Mouse (Mus musculus) left cerebral cortex, postnatal 14 days (tissue): ENCODE measurements at regions not wholly inside any gene's neighbourhood (a gene's known extent, or its start where the extent isn't known, plus 50 kb on each side); places are given as distances from the start of the nearest gene placed in this dataset.
"Not testable (repeated sequence)": the region's sequence is repeated elsewhere in the genome, so short reads cannot be mapped to it uniquely, and the experiment has no call there.

Experiments used
- DNase-seq, 2 experiments: peaks; one replicate each; pipeline ENCODE4 v3.0.0; 2021 to 2022; ENCODE audit warnings: low spot score in 2 of 2, mixed read lengths in 1 of 2
- intact Hi-C: fragments of 180-260 bp; cut with DNase I; formaldehyde crosslinking; loops from one replicate; pipeline ENCODE4 v1.15.1; 2025

GRCm38 (mm10) chr1:168632837-168633236 lies 200.8 kb upstream of the Pbx1 start:
- DNase-seq = no peak
- intact Hi-C loops = no loop called here

DNA sequence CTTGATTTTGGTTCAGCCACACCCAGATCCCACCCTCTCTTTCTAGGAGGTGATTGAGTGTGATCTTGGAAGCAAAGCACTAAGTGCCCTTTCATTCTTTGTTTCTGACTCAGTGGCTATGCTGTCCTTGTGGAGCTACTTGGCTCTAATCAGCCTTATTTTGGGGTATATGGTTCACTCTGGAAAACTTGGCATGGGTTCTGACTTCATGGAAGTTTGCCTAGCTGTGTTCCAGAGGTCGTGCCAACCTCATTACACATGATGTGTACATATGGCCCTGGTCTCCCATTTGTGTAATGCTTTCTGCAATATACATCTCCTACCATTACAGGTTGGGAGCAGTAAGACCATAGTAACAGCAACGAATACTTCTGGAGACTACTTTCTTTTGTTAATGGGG lies 199.9 kb upstream of the Pbx1 start:
- DNase-seq = no peak
- intact Hi-C loops = no loop called here

DNA sequence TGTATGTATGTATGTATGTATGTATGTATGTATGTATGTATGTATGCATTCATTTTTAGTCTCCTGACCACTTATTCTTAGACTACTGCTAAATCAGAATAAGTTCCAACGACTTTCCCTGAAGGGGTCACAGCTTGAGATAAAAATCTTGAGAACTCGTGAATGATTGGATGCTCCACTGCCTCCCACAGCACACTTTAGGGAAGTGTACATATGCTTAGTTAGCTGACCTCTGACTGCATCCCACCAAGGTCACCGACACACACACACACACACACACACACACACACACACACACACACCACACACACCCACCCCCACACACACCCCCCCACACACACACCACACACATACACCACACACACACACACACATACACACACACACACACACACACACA lies 169.9 kb upstream of the Pbx1 start:
- DNase-seq, intact Hi-C loops: not testable (repeated sequence)

- DNase-seq = no peak
- intact Hi-C loops = no loop called here
These were observed 168.5 kb upstream of the Pbx1 start for GRCm38 (mm10) chr1:168600461-168601160.

- intact Hi-C loops = no loop called here
- no peak for DNase-seq
These were observed 166.2 kb upstream of the Pbx1 start for GRCm38 (mm10) chr1:168598191-168598667.

DNA sequence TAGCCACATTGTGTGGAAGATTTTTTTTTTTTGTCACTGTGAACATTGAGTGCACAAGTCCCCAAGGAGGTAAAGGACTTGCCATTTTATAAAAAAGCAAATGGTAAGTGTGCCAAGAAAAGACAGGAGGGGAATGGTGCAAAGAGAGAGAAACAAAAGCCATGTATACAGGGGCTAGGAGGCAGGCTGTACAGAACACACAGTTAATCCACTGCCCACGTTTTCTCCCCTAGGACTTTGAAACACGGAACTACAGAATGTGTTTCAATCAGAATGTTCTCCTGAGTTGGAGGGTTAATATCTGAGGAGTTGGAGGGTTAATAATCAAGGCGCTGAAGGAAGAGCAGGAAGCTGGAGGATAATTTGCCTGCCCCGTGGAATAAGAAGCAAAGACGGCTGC lies 165.4 kb upstream of the Pbx1 start:
- DNase-seq = no peak
- intact Hi-C loops = no loop called here

GRCm38 (mm10) chr1:168584137-168584536 lies 152.1 kb upstream of the Pbx1 start:
- DNase-seq = peak in 1 of 2 experiments; percentile 20
- intact Hi-C loops = no loop called here

DNA sequence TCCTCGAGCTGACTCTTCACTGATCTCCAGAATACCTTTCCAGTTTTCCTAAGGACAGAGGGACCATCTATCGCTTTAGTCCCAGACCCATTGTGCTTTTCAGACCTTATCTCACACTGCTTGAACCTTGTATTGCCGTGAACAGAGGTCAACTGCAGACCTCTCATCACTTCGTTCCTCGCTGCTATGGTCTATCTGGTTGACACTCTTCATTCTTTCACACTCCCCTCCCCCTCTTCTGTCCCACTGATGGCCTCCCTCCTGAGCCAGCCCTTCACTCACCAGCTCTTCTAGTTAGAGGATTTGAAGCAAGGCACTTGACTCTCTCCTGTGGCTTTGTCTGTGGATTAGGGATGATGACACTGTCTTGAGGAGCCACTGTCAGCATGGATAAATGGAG lies 150.4 kb upstream of the Pbx1 start:
- intact Hi-C loops = no loop called here
- no peak for DNase-seq

- intact Hi-C loops = no loop called here
- DNase-seq = no peak
These were observed 138.0 kb upstream of the Pbx1 start for GRCm38 (mm10) chr1:168569930-168570515.

- intact Hi-C loops = no loop called here
- no peak for DNase-seq
These were observed 120.3 kb upstream of the Pbx1 start for GRCm38 (mm10) chr1:168552394-168552793.

- intact Hi-C loops = no loop called here
- peak; percentile 17 to 47 for DNase-seq
These were observed 117.9 kb upstream of the Pbx1 start for GRCm38 (mm10) chr1:168549807-168550435.

GRCm38 (mm10) chr1:168546156-168546555 lies 114.1 kb upstream of the Pbx1 start:
- no peak for DNase-seq
- intact Hi-C loops = no loop called here

DNA sequence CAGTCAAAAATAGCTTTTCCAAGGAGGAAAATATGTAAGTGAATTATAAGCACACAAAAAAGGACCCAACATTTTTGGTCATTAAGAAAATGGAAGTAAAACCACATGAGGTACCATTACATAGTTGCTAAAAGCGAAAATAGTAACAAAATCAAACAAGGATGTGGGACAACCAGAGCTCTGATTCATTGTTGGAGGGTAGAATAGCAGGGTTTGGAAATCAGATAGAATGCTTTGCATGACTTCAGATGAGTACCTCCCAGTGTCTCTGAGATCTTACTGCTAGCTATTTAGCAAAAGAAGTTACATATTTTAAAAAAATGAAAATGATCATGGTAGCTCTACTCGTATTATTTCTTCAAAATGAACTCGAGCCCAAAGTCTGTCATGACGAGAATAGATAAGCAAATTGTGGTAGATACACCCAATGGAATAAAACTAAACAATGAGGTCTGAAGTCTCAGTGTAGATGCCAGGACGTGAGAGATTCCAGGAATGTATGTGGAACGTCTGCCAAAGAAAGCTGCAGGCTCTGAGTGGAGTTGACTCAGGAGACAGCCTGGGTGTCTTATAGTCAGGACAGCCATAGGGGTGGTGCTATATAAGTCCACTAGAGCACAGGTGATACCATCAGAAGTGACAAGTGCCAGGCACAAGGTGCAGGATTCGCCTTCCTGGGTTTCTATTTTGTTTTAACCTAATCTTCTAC lies 113.2 kb upstream of the Pbx1 start:
- no peak for DNase-seq
- intact Hi-C loops = no loop called here

- DNase-seq = no peak
- intact Hi-C loops = no loop called here
These were observed 109.2 kb upstream of the Pbx1 start for GRCm38 (mm10) chr1:168541231-168541630.

GRCm38 (mm10) chr1:168518087-168518486 lies 86.0 kb upstream of the Pbx1 start:
- DNase-seq = no peak
- intact Hi-C loops = no loop called here

DNA sequence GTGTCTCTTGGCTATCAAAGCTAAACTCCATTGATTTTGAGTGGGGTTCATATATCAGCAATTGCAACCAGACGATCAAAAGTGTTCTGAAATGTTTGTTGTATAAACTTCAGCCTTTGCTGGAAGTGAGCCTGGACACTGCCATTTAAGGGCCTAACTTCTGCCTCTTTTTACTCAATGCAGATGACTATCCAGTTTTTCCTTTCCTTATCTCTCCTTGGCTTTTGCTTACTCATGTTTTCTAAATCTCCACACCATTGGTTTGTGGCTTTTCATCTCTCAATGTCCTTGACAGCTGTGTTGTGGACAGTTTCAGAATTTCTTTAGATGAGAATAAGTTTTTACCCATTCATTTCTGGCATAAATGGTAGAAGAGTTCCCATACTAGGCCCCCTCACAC lies 74.3 kb upstream of the Pbx1 start:
- DNase-seq = no peak
- intact Hi-C loops = no loop called here

DNA sequence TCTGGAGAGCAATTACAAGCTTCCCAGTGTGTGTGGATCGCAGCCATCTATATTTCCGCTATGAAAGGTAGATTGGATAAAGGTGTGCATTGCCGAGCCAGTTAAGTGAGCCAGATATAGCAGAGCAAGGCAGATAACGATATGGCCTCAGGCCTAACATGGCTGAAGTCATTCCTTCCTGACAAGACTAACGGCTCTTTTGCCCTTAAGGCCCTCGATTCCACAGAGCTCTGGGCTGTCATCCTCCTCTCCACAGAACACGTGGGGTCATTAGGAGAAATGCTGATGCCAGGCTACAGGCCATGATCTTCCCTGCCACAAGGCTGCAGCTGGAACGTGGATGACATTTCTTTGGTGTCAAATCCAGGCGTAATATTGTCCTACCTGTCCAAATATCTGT lies 72.7 kb upstream of the Pbx1 start:
- DNase-seq = no peak
- intact Hi-C loops = no loop called here

- DNase-seq = no peak
- intact Hi-C loops = no loop called here
These were observed 70.2 kb upstream of the Pbx1 start for GRCm38 (mm10) chr1:168502266-168502665.

DNA sequence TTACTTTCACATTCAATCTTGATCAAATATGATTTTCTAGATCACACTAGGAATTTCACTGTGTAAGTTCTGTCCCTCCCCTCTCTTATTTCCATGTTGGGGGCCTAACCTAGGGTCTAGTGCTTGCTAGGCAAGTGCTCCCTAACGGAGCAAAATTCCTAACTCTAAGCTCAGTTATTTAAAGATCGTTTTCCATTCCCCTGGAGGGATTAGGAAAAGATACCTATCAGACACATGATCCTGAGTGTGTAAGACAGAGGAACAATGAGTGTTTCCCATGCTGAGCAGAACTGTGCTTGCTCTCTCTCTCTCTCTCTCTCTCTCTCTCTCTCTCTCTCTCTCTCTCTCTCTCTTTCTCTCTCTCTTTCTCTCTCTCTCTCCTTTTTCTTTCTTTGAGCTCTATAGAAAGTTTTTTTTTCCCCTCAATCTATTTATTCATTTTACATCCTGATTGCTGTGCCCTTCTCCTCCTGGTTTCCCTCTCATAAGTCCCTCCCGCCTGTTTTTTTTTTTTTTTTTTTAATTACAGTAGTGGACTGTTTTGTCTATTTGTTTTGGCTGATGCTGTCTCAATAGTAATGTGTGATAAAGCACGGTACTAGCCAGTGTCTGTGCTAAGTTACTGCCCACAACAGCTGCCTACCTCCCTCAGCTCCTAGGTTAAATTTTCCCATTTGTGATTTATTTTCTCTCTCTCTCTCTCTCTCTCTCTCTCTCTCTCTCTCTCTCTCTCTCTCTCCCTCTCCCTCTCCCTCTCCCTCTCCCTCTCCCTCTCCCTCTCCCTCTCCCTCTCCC lies 69.5 kb upstream of the Pbx1 start:
- DNase-seq = no peak
- intact Hi-C loops = no loop called here

DNA sequence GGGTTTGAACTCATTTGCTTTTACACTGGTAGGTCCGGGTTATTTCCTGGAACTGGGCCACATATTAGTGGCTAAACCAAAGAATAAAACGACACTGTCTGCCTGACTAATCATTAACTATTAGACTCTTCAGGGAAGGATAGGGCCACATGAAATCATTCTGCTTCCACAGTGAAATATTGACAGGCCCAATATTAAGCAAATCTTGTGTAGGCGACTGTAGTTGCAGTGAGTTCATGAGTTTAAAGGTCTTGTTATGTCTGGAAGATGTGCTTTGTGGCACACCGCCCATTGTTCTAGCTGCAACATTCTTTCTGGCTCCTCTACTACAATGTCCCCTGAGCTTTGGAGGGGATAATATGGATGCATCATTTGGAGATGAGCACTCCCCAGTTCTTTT lies 65.7 kb upstream of the Pbx1 start:
- DNase-seq = no peak

More for the DNA sequence above, 65.7 kb upstream of the Pbx1 start:
- intact Hi-C loops = no loop called here
